Mouse (Mus musculus) testis, adult 2 months (tissue): ENCODE measurements around the gene Cryba2.

Source experiments
- CTCF ChIP-seq: fragments of 200-500 bp; IDR thresholded peaks from 2 replicates; pipeline ENCODE4 v1.5.1; 2012; ENCODE audit warnings: low read depth, mild to moderate bottlenecking, inconsistent platforms, low read length, moderate library complexity; ENCODE audit not compliant: control insufficient read depth, insufficient read depth, insufficient replicate concordance
- POLR2A ChIP-seq: fragments of 200-500 bp; IDR thresholded peaks from 2 replicates; pipeline ENCODE4 v1.6.1; 2012; ENCODE audit warnings: low read depth, mild to moderate bottlenecking, inconsistent platforms, low read length, moderate library complexity; ENCODE audit not compliant: control insufficient read depth

DNA sequence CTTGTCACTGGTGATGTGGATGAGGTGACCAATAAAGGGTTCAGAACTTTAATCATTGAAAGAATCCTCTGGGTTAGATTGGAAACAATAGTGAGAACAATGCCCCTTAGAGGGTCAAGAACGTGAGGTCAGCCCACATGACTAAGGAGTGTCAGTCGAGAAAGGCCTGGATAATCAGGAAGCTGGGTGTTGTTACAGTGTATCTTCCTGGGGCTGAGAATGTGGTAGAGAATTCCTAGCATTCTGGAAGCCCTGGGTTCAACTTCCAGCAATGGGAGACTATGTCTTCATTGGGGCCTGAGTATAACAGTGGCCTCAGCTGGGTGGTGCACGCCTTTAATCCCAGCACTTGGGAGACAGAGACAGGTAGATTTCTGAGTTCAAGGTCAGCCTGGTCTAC is 15.7 kb downstream of the Cryba2 start:
- TF ChIP-seq POLR2A, result no peak
- no peak for TF ChIP-seq CTCF
